Mouse (Mus musculus) G1E (cell line): ENCODE measurements at regions not wholly inside any gene's neighbourhood (a gene's known extent, or its start where the extent isn't known, plus 50 kb on each side); places are given as distances from the start of the nearest gene placed in this dataset.

Source experiments
- ATAC-seq: 2 replicates; pipeline ENCODE4 v1.8.0; 2016; ENCODE audit warnings: mild to moderate bottlenecking; ENCODE audit not compliant: insufficient number of reproducible peaks, poor library complexity, low FRiP score, severe bottlenecking; ENCODE audit errors: extremely low read depth
- DNase-seq: peaks from one replicate; pipeline ENCODE4 v3.0.0; 2012; ENCODE audit warnings: low spot score
- H3K27me3 ChIP-seq: 2 replicates; pipeline ENCODE4 v1.6.1; 2012; ENCODE audit warnings: mild to moderate bottlenecking, low read length, inconsistent platforms; ENCODE audit not compliant: insufficient read depth
- H3K36me3 ChIP-seq: replicated peaks from 2 replicates; pipeline ENCODE3; 2012; ENCODE audit warnings: mild to moderate bottlenecking, inconsistent platforms
- H3K4me1 ChIP-seq: 2 replicates; pipeline ENCODE4 v1.6.1; 2012; ENCODE audit warnings: low read depth, low read length, inconsistent platforms, mixed read lengths; ENCODE audit not compliant: insufficient read depth
- H3K4me3 ChIP-seq: 2 replicates; pipeline ENCODE4 v1.5.1; 2012; ENCODE audit warnings: low read depth, mild to moderate bottlenecking, inconsistent platforms, low read length, moderate library complexity, mixed read lengths
- H3K9me3 ChIP-seq: replicated peaks from 2 replicates; pipeline ENCODE4 v1.6.1; 2012; ENCODE audit warnings: inconsistent platforms
- CTCF ChIP-seq: IDR thresholded peaks from 2 replicates; pipeline ENCODE4 v1.5.1; 2012; ENCODE audit warnings: low read depth, low read length, inconsistent platforms, mixed read lengths
- GATA1 ChIP-seq: IDR thresholded peaks from 2 replicates; pipeline ENCODE4 v1.6.1; 2012; ENCODE audit warnings: borderline replicate concordance, low read length, inconsistent platforms, mixed read lengths
- GATA2 ChIP-seq: IDR thresholded peaks from 2 replicates; pipeline ENCODE4 v1.6.1; 2012; ENCODE audit warnings: low read depth, low read length, inconsistent platforms, borderline replicate concordance
- POLR2AphosphoS5 ChIP-seq: IDR thresholded peaks from 2 replicates; pipeline ENCODE4 v1.6.1; 2012; ENCODE audit warnings: low read depth, low read length, inconsistent platforms; ENCODE audit not compliant: insufficient replicate concordance
- TAL1 ChIP-seq: conservative IDR thresholded peaks from 2 replicates; pipeline ENCODE4 v1.6.1; 2012; ENCODE audit warnings: low read depth, low read length, inconsistent platforms, mixed read lengths

- Histone ChIP-seq H3K9me3 (no peaks in the 10 kb centered on the region), H3K27me3 (no peaks in the 10 kb centered on the region)
- TF ChIP-seq TAL1, result no peak
- TF ChIP-seq GATA1, result no peak
- TF ChIP-seq POLR2AphosphoS5, result no peak
- no peak for TF ChIP-seq CTCF
- TF ChIP-seq GATA2, result no peak
Measured at GRCm38 (mm10) chr4:131217571-131218155, 273.5 kb downstream of the Matn1 start.

GRCm38 (mm10) chr4:131220966-131221365, 276.8 kb downstream of the Matn1 start:
- ATAC-seq (no peak), DNase-seq (no peak)
- 0 out of 2 replicates have a peak, but pooled peaks cover 2% of the 10 kb centered on the region for H3K4me1 ChIP-seq
- H3K36me3 ChIP-seq, result no peaks in the 10 kb centered on the region
- no peaks in the 10 kb centered on the region for H3K27me3 ChIP-seq
- H3K4me3 ChIP-seq, result no peak overlapping the region
- H3K9me3 ChIP-seq, result no peaks in the 10 kb centered on the region
- TF ChIP-seq CTCF (no peak), GATA1 (no peak), GATA2 (no peak), POLR2AphosphoS5 (no peak), TAL1 (no peak)

More at GRCm38 (mm10) chr4:131217571-131218155, 273.5 kb downstream of the Matn1 start:
- H3K4me1 ChIP-seq, result 0 out of 2 replicates have a peak, but pooled peaks cover 2% of the 10 kb centered on the region
- no peak overlapping the region for H3K4me3 ChIP-seq
- ATAC-seq (no peak), DNase-seq (no peak)
- no peaks in the 10 kb centered on the region for H3K36me3 ChIP-seq

DNA sequence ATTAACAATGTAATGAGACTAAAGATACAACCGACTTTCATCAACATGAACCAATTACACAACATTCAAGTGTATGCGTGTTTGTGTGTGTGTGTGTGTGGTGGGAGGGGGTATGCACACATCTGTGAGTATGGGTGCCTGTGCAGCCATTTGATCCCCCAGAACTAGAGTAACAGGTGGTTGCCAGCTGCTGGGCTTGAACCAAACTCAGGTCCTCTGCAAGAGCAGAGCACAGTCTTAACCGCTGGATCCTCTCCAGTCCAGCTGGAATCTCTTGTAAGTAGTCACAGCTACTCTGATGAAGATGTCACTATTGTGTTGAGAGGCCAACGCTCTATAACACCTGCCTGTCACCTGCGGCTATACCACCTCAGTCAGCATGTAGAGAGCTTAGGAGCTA, 286.2 kb downstream of the Matn1 start:
- H3K9me3 ChIP-seq, result no peaks in the 10 kb centered on the region
- H3K36me3 ChIP-seq, result no peaks in the 10 kb centered on the region
- no peaks in the 10 kb centered on the region for H3K4me1 ChIP-seq
- DNase-seq, result no peak
- TF ChIP-seq GATA1, result no peak
- no peak for TF ChIP-seq POLR2AphosphoS5
- TF ChIP-seq TAL1, result no peak
- TF ChIP-seq CTCF, result no peak
- no peak for TF ChIP-seq GATA2
- no peaks in the 10 kb centered on the region for H3K27me3 ChIP-seq
- no peak overlapping the region for H3K4me3 ChIP-seq
- no peak for ATAC-seq

DNA sequence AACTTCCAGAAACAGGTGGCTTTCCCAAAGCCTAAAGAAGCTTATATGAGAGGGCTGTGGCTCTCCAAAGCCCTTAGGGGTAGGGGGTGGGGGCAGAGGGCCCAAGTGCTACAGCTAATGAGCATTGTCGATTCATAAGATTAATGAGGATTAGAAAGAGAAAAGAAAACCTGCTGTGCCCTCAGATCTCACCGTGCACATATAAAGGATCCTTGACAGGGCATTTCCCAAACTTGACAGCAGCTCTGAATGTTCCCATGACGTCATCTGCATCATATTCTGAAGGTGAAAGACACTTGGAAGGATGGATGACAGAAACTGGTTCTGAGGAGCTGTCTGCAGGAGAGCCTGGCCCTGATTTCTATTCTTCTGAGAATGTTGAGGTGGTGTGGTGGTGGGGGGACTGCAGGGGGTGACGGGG, 292.4 kb downstream of the Matn1 start:
- ATAC-seq, result no peak
- Histone ChIP-seq H3K9me3 (no peaks in the 10 kb centered on the region), H3K4me1 (no peaks in the 10 kb centered on the region), H3K36me3 (no peaks in the 10 kb centered on the region), H3K27me3 (0 out of 2 replicates have a peak, but pooled peaks cover 3% of the 10 kb centered on the region), H3K4me3 (no peak overlapping the region)
- TF ChIP-seq GATA1 (no peak), POLR2AphosphoS5 (no peak), GATA2 (no peak), TAL1 (no peak), CTCF (no peak)
- DNase-seq, result no peak

- Histone ChIP-seq H3K27me3 (0 out of 2 replicates have a peak, but pooled peaks cover 3% of the 10 kb centered on the region), H3K9me3 (no peaks in the 10 kb centered on the region), H3K36me3 (no peaks in the 10 kb centered on the region), H3K4me3 (no peak overlapping the region), H3K4me1 (no peaks in the 10 kb centered on the region)
- no peak for ATAC-seq
- DNase-seq, result no peak
- TF ChIP-seq CTCF, result no peak
- TF ChIP-seq GATA2, result no peak
- no peak for TF ChIP-seq GATA1
- TF ChIP-seq TAL1, result no peak
- TF ChIP-seq POLR2AphosphoS5, result no peak
Measured at GRCm38 (mm10) chr4:131238591-131238990, 294.4 kb downstream of the Matn1 start.

GRCm38 (mm10) chr4:131239132-131239531, 294.9 kb downstream of the Matn1 start:
- Histone ChIP-seq H3K27me3 (0 out of 2 replicates have a peak, but pooled peaks cover 3% of the 10 kb centered on the region), H3K4me3 (no peak overlapping the region), H3K9me3 (no peaks in the 10 kb centered on the region), H3K4me1 (no peaks in the 10 kb centered on the region), H3K36me3 (no peaks in the 10 kb centered on the region)
- ATAC-seq (no peak), DNase-seq (no peak)
- no peak for TF ChIP-seq GATA1
- TF ChIP-seq CTCF, result no peak
- TF ChIP-seq GATA2, result no peak
- TF ChIP-seq TAL1, result no peak
- TF ChIP-seq POLR2AphosphoS5, result no peak

DNA sequence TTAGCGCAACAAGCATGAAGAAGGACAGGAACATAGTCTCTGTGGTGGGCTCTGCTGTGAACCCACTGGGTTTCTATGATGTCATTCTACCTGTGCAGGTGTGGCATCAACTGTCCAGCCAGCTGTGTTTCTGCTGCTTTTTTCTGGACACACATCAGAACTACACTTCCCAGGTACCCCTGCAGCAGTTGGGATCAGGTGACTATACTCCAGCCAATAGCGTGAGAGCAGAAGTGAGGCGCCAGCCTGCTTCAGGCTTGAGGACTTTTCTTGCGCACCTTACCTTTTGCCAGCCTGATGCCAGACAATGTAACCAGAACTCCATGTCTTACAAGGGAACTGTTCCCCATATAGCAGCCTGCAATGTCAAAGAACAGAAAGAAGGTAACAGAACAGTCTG, 296.3 kb downstream of the Matn1 start:
- no peak for ATAC-seq
- H3K27me3 ChIP-seq, result 0 out of 2 replicates have a peak, but pooled peaks cover 3% of the 10 kb centered on the region
- TF ChIP-seq TAL1, result no peak
- TF ChIP-seq GATA1, result no peak
- TF ChIP-seq POLR2AphosphoS5, result no peak
- TF ChIP-seq CTCF, result no peak
- no peaks in the 10 kb centered on the region for H3K4me1 ChIP-seq
- no peaks in the 10 kb centered on the region for H3K36me3 ChIP-seq
- H3K4me3 ChIP-seq, result no peak overlapping the region
- no peaks in the 10 kb centered on the region for H3K9me3 ChIP-seq
- DNase-seq, result no peak
